Mouse (Mus musculus): Measurements from ENCODE around the gene Gm37240.

DNA sequence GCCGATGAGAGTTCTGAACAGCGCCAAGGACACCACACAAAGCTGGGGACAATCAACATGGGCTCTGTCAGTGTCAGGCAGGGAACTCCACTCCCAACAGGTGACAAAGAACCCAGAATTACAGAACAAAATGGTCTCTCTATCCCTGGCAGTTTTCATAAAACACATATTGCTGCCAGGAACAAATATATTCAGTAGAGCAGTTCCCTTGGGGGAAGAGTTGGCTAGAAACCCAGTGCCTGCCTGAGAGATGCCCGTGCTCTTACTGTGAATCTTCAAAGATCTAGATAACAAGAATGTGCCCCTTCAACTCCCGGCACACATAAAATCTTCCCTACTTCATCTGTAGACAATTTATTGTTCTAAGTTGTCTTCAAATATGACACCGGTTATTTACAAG, 203.7 kb downstream of the Gm37240 start:
- TF ChIP-seq POLR2A (IDR thresholded peaks at IDR 0.05; ENCODE audit: borderline replicate concordance, control insufficient read depth, low read depth, low read length) (no peak), CTCF (IDR thresholded peaks at IDR 0.05; ENCODE audit: control insufficient read depth, insufficient read depth, low read length) (no peak)
